Mouse (Mus musculus): ENCODE measurements at regions not wholly inside any gene's neighbourhood (a gene's known extent, or its start where the extent isn't known, plus 50 kb on each side); places are given as distances from the start of the nearest gene placed in this dataset.
A peak's percentile ranks its signal among the peaks of the same experiment; 100 is the strongest.

DNA sequence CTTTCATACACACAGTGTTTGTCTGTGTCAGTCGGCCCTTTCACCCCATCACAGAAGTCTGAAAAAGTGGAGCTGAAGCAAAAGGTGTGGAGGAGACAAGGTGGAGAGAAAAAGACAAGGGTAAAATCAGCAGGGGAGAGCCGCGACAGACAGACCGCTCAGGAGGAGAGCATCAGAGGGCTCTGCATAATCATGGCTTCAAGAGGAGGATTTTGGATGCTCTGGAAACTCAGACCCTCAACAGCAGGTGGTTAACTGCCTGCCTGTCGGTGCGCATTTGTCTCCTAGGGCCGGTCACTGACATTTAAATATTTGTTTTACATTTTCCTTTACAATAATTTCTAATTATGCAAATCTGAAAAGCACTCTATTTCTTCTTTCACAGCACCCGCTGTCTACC, 100.6 kb upstream of the Zfp42 start:
- H3K4me1 ChIP-seq (replicated peaks; ENCODE audit: control insufficient read depth, insufficient read depth, low read length): no peaks in the 10 kb centered on the region
- no peak overlapping the region for H3K9ac ChIP-seq (ENCODE audit: low read depth, low read length)
- H3K9me3 ChIP-seq (ENCODE audit: control insufficient read depth, low read length): no peaks in the 10 kb centered on the region
- WGBS: 14% methylated on average over 8 of the region's 8 CpGs
- H3K36me3 ChIP-seq (ENCODE audit: control insufficient read depth, insufficient read depth, low read length): no peaks in the 10 kb centered on the region
- ATAC-seq (ENCODE audit: low FRiP score): no peak
- peak; percentile 1 for DNase-seq (ENCODE audit: low spot score)
- no peak overlapping the region for H3K4me3 ChIP-seq (ENCODE audit: low read depth, low read length)
- H3K27me3 ChIP-seq (ENCODE audit: control insufficient read depth, insufficient read depth, low read length): no peaks in the 10 kb centered on the region
- no peak overlapping the region for H3K4me2 ChIP-seq (replicated peaks; ENCODE audit: low read depth, low read length)
- no peak overlapping the region for H3K27ac ChIP-seq (ENCODE audit: low read depth, low read length)

DNA sequence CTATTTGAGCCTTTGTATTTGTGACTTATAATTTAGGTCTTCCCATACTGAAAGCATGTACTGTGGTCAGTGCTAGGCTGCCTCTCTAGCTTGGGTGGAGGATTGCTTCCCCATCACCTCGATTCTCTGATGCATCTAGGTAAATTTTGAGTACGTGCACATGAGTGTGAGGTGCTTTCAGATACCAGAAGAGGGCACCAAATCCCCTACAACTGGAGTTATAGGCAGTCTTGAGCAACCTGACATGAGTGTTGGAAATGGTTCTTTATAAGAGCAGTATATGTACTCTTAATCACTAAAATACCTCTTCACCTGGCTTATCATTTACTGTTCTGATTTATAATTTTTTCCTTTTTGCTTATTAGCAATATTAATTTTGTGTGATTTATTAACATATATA, 86.3 kb upstream of the Zfp42 start:
- 83% methylated on average over 2 of the region's 2 CpGs for WGBS
- Histone ChIP-seq H3K9ac (ENCODE audit: low read depth, low read length) (no peak overlapping the region), H3K27ac (ENCODE audit: low read depth, low read length) (no peak overlapping the region), H3K9me3 (ENCODE audit: control insufficient read depth, low read length) (no peaks in the 10 kb centered on the region), H3K27me3 (ENCODE audit: control insufficient read depth, insufficient read depth, low read length) (no peaks in the 10 kb centered on the region), H3K4me3 (ENCODE audit: low read depth, low read length) (no peak overlapping the region), H3K4me1 (replicated peaks; ENCODE audit: control insufficient read depth, insufficient read depth, low read length) (no peaks in the 10 kb centered on the region), H3K4me2 (replicated peaks; ENCODE audit: low read depth, low read length) (no peak overlapping the region), H3K36me3 (ENCODE audit: control insufficient read depth, insufficient read depth, low read length) (no peaks in the 10 kb centered on the region)
- no peak for ATAC-seq (ENCODE audit: low FRiP score)
- peak; percentile 4 for DNase-seq (ENCODE audit: low spot score)

DNA sequence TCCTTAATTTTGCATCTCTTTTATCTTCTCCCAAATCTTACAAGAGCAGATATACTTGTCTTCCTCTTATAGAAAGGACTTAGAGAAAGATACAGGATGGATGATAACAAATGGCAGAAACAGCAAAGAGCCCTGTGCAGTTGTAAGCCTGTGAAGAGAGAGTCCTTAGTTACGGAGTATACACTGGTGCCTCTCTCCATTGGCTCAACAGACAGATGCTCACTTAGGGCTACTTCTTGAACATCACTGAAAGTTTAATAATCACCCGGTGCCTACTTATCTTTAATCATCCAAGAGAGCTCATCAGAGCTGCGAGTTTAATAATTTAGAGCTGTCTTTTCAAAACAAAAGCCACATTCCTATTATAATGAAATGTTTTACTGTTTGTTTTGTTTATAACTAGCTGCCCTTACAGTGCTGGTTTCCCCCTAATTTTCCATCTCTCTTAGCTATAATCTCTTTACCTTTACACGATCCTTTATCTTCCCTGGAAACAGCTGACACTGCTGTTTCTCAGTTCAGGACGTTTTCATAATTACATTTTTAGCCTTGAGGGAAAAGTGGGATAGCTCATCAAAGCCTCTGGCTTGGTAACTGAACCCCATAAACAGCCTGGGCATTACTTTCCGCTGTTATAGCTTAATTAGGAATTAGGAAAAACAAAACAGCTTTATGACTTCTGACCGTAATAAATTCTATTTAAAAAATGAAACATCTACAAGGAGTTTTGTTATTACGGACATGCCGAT, 83.8 kb upstream of the Zfp42 start:
- no peak overlapping the region for H3K4me2 ChIP-seq (replicated peaks; ENCODE audit: low read depth, low read length)
- H3K27me3 ChIP-seq (ENCODE audit: control insufficient read depth, insufficient read depth, low read length): no peaks in the 10 kb centered on the region
- no peak overlapping the region for H3K9ac ChIP-seq (ENCODE audit: low read depth, low read length)
- H3K9me3 ChIP-seq (ENCODE audit: control insufficient read depth, low read length): no peaks in the 10 kb centered on the region
- H3K27ac ChIP-seq (ENCODE audit: low read depth, low read length): no peak overlapping the region
- WGBS: 83% methylated on average over 9 of the region's 9 CpGs
- DNase-seq (ENCODE audit: low spot score) (no peak), ATAC-seq (ENCODE audit: low FRiP score) (no peak)
- H3K36me3 ChIP-seq (ENCODE audit: control insufficient read depth, insufficient read depth, low read length): no peaks in the 10 kb centered on the region
- no peak overlapping the region for H3K4me3 ChIP-seq (ENCODE audit: low read depth, low read length)
- H3K4me1 ChIP-seq (replicated peaks; ENCODE audit: control insufficient read depth, insufficient read depth, low read length): no peaks in the 10 kb centered on the region
